Mouse (Mus musculus): ENCODE measurements around the gene Noxo1. TPM values are rescaled to one million over a fixed set of nuclear protein-coding genes. Genes with fewer than 3 reads are reported as not detected.
"Not testable (repeated sequence)": the region's sequence is repeated elsewhere in the genome, so short reads cannot be mapped to it uniquely, and the experiment has no call there.

Noxo1 gene
- polyA plus RNA-seq, 1 experiment: 7.6 TPM

DNA sequence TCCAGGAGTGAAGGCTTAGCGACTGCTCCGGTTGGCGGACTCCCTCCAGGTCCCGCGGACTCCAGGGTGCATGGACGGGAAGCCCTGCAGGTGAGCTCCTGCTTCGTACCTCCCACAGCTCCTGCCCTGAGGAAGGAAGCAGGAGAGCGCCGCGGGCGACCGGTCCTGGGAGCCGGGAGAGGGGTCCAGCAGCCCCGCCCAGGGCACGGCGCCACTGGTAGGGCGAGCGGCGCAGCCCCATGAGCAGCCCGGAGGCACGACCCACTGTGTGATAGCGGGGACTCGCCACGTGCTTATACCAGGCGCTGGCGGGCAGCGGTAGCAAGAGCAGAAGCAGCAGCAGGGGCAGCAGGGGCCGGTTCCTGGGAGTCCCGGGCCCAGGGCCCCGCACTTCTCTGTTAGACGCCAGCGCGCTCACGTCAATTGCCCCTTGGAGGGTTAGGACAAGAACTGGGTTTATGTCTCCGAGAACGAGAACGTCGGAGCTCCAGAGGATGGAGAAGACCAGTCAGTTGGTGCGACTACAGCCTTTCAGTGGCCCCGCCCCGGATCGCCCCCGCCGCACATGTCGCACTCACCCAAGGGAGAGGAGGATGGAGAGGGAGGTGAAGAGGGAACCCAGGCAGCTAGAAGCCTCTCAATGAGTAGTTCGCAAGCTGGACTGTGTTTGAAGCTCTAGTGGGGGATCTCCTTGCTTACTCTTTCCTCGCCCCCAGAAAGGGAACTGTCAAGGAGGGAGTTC is 37.8 kb upstream of the Noxo1 start, which contains the start of gene Npw:
Gene Npw, minus strand, starts transcription at position 441 of the 742 bp plus-strand sequence.
- DNase-seq (ENCODE audit: low read depth): no peak
- no peak for TF ChIP-seq CTCF (IDR thresholded peaks at IDR 0.05; ENCODE audit: borderline replicate concordance, extremely low read depth, insufficient read depth, insufficient read length)
- no peak for TF ChIP-seq POLR2A (IDR thresholded peaks at IDR 0.05; ENCODE audit: borderline replicate concordance, extremely low read depth, insufficient read depth, insufficient read length, poor library complexity, severe bottlenecking)

GRCm38 (mm10) chr17:24667011-24667410 is 29.0 kb upstream of the Noxo1 start:
- DNase-seq (ENCODE audit: low read depth): not testable (repeated sequence)

DNA sequence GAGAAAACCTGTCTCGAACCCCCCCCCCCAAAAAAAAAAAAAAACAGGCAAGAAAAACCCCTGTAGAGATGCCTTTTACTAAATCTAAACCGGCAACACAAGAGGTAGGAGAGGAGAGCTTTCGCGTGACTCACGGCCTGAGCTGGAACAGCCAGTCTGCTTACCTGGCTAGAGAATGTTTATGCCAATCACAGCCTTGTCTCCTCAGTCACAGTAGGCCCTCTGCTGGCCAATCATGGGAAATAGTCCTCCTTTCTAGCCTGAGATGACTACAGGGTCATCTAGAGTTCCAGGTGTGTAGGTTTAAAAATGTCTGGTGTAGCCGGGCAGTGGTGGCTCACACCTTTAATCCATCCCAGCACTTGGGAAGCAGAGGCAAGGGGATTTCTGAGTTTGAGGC is 28.6 kb upstream of the Noxo1 start:
- DNase-seq (ENCODE audit: low read depth): peak; percentile 68

GRCm38 (mm10) chr17:24669214-24669544 is 26.9 kb upstream of the Noxo1 start:
- DNase-seq (ENCODE audit: low read depth): not testable (repeated sequence)

More for the DNA sequence above, 28.6 kb upstream of the Noxo1 start:
- peak; percentile 72; the same call in 1 of the 2 replicates for TF ChIP-seq CTCF (IDR thresholded peaks at IDR 0.05; ENCODE audit: borderline replicate concordance, extremely low read depth, insufficient read depth, insufficient read length)
- TF ChIP-seq POLR2A (IDR thresholded peaks at IDR 0.05; ENCODE audit: borderline replicate concordance, extremely low read depth, insufficient read depth, insufficient read length, poor library complexity, severe bottlenecking): no peak

DNA sequence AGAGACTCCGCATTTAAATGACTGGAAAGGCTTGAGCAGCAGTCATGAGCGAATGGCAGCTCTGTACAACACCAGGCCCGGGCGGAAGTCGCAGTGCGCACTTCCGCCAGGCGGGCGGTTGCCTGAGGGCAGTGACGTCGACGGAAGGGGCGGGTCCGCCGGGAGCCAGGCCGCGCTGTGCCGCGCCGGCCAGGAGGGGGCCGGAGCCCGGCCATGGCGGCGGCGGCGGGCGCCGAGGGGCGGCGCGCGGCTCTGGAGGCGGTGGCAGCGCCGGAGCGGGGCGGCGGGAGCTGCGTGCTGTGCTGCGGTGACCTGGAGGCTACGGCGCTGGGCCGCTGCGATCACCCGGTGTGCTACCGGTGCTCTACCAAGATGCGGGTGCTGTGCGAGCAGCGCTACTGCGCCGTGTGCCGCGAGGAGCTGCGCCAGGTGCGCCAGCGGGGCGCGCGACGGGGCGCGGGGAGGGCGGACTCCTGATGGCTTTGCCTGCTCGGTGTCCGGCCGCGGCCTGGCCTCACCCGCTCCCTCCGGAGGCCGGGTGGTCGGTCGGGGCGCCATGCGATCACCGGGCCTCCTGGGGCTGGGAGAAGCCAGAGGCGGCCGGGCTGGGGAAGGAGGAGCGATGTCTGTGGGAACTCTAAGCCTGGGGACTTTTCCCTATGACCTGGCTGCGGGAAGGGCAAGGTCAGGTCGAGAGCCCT is 26.3 kb upstream of the Noxo1 start, which contains the start of gene Zfp598:
Gene Zfp598, plus strand, starts transcription at position 143 of the 701 bp plus-strand sequence.
- TF ChIP-seq POLR2A (IDR thresholded peaks at IDR 0.05; ENCODE audit: borderline replicate concordance, extremely low read depth, insufficient read depth, insufficient read length, poor library complexity, severe bottlenecking) (peak; percentile 78), CTCF (IDR thresholded peaks at IDR 0.05; ENCODE audit: borderline replicate concordance, extremely low read depth, insufficient read depth, insufficient read length) (peak; percentile 31; the same call in 1 of the 2 replicates)
- DNase-seq (ENCODE audit: low read depth): peak; percentile 97

- DNase-seq (ENCODE audit: low read depth): no peak
- TF ChIP-seq CTCF (IDR thresholded peaks at IDR 0.05; ENCODE audit: borderline replicate concordance, extremely low read depth, insufficient read depth, insufficient read length) (no peak), POLR2A (IDR thresholded peaks at IDR 0.05; ENCODE audit: borderline replicate concordance, extremely low read depth, insufficient read depth, insufficient read length, poor library complexity, severe bottlenecking) (no peak)
Measured at GRCm38 (mm10) chr17:24670246-24670844, 25.7 kb upstream of the Noxo1 start.

GRCm38 (mm10) chr17:24671346-24671745 is 24.7 kb upstream of the Noxo1 start:
- DNase-seq (ENCODE audit: low read depth): no peak
- no peak for TF ChIP-seq POLR2A (IDR thresholded peaks at IDR 0.05; ENCODE audit: borderline replicate concordance, extremely low read depth, insufficient read depth, insufficient read length, poor library complexity, severe bottlenecking)
- TF ChIP-seq CTCF (IDR thresholded peaks at IDR 0.05; ENCODE audit: borderline replicate concordance, extremely low read depth, insufficient read depth, insufficient read length): no peak

DNA sequence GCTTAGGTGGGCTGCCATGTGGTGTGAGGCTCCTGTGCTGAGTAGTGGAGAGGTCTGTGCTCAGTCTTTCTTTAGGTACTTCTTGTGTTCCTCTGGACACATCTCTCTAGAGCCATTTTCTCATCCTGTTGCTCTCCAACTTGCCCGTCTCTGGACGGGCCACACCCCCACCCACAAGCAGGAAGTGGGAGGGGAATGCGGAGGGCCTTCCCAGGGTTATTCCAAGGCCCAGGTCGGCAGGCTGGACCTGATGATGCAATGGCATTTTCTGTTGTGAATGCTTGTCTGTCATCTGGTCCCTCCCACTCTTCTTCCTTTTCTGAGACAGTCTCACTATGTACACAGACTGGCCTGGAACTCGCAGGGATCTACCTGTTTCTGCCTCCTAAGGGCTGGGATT is 23.9 kb upstream of the Noxo1 start:
- no peak for DNase-seq (ENCODE audit: low read depth)
- TF ChIP-seq POLR2A (IDR thresholded peaks at IDR 0.05; ENCODE audit: borderline replicate concordance, extremely low read depth, insufficient read depth, insufficient read length, poor library complexity, severe bottlenecking): no peak

GRCm38 (mm10) chr17:24674277-24674676 is 21.8 kb upstream of the Noxo1 start:
- DNase-seq (ENCODE audit: low read depth): no peak
- TF ChIP-seq CTCF (IDR thresholded peaks at IDR 0.05; ENCODE audit: borderline replicate concordance, extremely low read depth, insufficient read depth, insufficient read length): no peak
- TF ChIP-seq POLR2A (IDR thresholded peaks at IDR 0.05; ENCODE audit: borderline replicate concordance, extremely low read depth, insufficient read depth, insufficient read length, poor library complexity, severe bottlenecking): no peak

DNA sequence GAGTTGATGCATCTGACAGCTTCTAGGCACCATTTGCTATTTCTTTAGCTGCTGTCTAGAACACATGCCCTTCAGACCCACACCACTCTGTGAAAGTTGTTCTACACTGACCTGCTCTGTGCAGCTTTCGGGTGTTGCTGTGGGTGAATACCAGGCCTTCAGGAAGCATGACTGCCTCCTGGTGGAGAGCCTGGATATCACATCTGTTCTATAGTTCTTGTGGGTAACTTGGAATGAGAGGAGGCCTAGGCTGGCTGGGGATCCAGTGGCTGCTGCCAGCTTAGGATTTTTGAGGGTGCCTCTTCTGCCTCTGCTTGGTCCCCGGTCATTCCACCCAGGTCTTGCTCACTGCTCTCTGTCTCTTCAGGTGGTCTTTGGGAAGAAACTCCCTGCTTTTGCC is 19.8 kb upstream of the Noxo1 start:
- peak; percentile 67 for DNase-seq (ENCODE audit: low read depth)

DNA sequence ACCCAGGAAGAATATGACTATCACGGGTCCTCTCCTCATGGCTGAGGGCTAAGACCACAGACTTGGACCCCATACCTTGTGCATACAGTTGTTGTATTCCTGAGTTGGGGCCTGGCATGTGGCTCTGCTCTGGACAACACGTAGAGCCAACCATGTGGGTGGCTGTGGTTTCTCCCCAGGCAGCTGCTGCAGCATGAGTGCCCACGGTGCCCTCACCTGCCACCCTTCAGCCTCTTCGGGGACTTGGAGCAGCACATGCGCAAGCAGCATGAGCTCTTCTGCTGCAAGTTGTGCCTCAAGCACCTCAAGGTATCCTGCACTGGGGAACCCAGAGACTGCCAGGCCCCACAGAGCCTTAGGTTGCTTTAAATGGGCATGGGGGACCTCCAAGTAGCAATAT is 19.2 kb upstream of the Noxo1 start:
- TF ChIP-seq POLR2A (IDR thresholded peaks at IDR 0.05; ENCODE audit: borderline replicate concordance, extremely low read depth, insufficient read depth, insufficient read length, poor library complexity, severe bottlenecking): no peak
- TF ChIP-seq CTCF (IDR thresholded peaks at IDR 0.05; ENCODE audit: borderline replicate concordance, extremely low read depth, insufficient read depth, insufficient read length): no peak
- DNase-seq (ENCODE audit: low read depth): no peak

More for the DNA sequence above, 19.8 kb upstream of the Noxo1 start:
- TF ChIP-seq CTCF (IDR thresholded peaks at IDR 0.05; ENCODE audit: borderline replicate concordance, extremely low read depth, insufficient read depth, insufficient read length) (peak; percentile 74; the same call in 1 of the 2 replicates), POLR2A (IDR thresholded peaks at IDR 0.05; ENCODE audit: borderline replicate concordance, extremely low read depth, insufficient read depth, insufficient read length, poor library complexity, severe bottlenecking) (no peak)
